Mouse (Mus musculus) left cerebral cortex, adult 2 months (tissue): ENCODE measurements around the gene Lpin2. TPM values are rescaled to one million over a fixed set of nuclear protein-coding genes. Genes with fewer than 3 reads are reported as not detected.

Source experiments
- DNase-seq, 2 experiments: peaks; one replicate each; pipeline ENCODE4 v3.0.0; 2021 to 2022; ENCODE audit warnings: low spot score in 2 of 2, mixed read lengths in 1 of 2; ENCODE audit errors: extremely low spot score in 1 of 2
- H3K27ac ChIP-seq: fragments of 200-600 bp; 2 replicates; pipeline ENCODE4 v1.8.1; 2022
- H3K4me3 ChIP-seq: fragments of 200-600 bp; 2 replicates; pipeline ENCODE4 v1.8.1; 2022
- CTCF ChIP-seq: fragments of 200-600 bp; IDR thresholded peaks from 2 replicates; pipeline ENCODE4 v1.8.1; 2022; ENCODE audit warnings: antibody characterized with exemption, mild to moderate bottlenecking, moderate library complexity
- intact Hi-C: fragments of 180-260 bp; cut with DNase I; formaldehyde crosslinking; loops from one replicate; pipeline ENCODE4 v1.15.1; 2025
- total RNA-seq, 2 experiments: library from RNA; stranded (reverse); gene quantifications; 2 replicates each; pipeline ENCODE4 v1.2.3; 2021

Lpin2 gene
- total RNA-seq, 2 experiments from 2014 or later, result 85.2 to 86.5 TPM

DNA sequence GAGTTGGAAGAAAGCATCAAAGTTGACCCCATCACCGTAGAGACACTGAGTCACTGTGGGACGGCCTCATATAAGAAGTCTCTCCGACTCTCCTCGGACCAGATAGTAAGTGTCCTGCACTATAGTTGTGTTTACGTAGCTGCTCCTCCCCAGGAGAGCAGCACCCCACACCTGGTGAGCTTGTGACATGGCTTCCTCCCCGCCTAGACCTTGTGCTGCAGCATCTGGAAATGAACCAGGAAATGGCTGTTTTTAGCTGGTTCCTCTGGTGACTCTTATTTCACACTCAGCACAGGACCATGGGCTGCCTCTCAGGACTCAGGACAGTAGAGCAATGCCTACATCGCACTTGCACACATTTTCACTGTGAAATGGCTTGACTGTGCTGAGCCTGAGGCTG lies 60.3 kb downstream of the Lpin2 start:
- intact Hi-C loops, result no loop called here
- Histone ChIP-seq H3K27ac (no peak overlapping the region), H3K4me3 (no peak overlapping the region)
- no peak for DNase-seq
- TF ChIP-seq CTCF, result no peak

DNA sequence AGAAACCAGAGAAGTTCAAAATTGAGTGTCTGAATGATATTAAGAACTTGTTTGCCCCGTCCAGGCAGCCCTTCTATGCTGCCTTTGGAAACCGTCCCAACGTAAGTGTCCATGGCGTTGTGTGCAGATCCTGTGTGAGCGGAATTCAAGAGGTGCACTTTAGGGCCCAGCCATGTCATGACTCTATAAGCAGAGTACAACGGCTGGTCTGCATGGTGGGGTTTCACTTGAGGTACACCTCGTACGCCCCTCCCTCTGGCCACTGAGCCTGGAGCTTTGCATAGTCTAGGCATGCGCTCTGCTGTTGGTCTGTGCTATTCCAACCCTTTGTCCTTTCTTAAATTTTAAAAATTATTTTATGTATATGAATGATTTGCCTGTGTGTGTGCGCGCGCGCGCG lies 62.8 kb downstream of the Lpin2 start:
- Histone ChIP-seq H3K27ac (no peak overlapping the region), H3K4me3 (no peak overlapping the region)
- intact Hi-C loops, result no loop called here
- TF ChIP-seq CTCF, result no peak
- no peak for DNase-seq

DNA sequence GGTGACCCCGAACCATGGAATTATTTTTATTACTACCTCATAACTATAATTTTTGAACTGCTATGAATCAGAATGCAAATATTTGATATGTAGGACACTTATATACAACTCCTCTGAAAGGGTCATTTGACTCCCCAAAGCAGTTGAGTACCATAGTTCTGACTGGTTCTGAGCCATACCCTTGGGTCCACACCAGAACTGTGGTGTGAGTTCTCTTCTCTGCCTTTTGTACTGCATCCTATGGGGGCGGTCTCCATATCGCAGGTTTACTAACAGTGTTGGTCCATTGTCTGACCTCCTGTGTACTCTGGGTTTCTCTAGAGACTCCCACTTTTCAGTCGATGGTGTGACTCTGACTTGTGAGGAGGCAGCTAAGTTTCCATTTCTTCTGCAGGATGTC lies 63.7 kb downstream of the Lpin2 start:
- no peak for TF ChIP-seq CTCF

DNA sequence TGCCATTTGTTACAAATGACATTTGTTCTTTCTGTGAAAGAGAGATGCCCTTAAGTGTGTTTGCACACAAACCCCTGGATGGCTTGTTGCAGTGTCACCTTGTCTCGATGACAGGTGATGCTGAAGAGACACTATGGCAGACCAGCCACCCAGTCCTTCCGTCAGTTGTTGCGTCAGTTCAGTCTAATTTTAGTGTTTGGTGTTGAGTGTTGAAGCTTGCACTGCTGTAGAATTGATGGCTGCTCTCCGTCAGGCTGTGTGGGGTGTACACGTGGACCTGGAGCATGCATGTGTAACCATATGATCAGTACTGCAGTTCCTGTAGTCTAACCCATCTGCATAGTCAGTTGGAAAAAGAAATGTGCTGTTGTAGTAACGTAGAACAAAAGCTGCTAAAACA lies 66.6 kb downstream of the Lpin2 start:
- peak overlapping the region; percentile 32; the same call in 1 of the 2 replicates for H3K27ac ChIP-seq
- DNase-seq, result no peak
- intact Hi-C loops, result no loop called here
- TF ChIP-seq CTCF, result no peak
- no peak overlapping the region for H3K4me3 ChIP-seq

More for the DNA sequence above, 63.7 kb downstream of the Lpin2 start:
- intact Hi-C loops, result no loop called here
- DNase-seq, result no peak
- H3K27ac ChIP-seq, result no peak overlapping the region
- H3K4me3 ChIP-seq, result no peak overlapping the region

GRCm38 (mm10) chr17:71250046-71250445 lies 67.7 kb downstream of the Lpin2 start:
- H3K27ac ChIP-seq, result no peak overlapping the region
- intact Hi-C loops, result no loop called here
- no peak for DNase-seq
- TF ChIP-seq CTCF, result no peak
- no peak overlapping the region for H3K4me3 ChIP-seq

DNA sequence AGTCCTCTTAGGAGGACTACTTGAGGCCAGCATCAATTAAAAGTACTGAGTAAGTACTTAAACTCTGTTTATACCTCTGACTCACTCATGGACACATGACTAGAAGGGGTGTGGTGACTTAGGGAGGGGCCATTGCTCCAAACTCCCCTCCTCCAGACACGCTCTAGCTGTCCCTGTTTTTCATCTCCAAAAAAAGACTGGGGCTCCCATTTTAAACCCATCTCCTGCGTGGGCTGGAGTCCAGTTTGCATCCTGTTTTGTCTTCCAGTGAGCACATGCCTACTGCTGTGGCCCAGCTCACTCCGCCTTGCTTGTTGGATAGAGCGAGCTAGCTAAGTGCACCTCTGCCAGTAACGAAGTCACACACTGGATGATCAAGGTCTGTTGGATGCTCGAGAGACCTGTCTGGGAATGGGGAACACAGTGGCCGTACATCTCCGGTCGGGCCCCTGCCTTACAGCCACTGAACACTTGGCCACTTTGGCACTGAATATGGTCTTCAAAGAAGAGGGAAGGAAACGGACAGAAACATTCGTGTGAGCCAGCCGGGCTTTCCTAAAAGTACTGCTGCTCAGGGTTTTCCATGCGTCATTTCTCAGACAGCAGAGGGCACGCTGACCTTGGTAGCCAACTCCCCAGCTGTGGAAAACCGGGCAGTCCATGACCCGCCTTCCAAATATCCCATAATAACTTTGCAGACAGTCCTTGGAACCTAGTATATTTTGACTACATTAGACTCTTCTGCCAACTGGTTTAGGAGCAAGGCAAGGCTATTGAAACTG lies 68.7 kb downstream of the Lpin2 start:
- intact Hi-C loops, result no loop called here
- TF ChIP-seq CTCF, result no peak
- Histone ChIP-seq H3K27ac (peak overlapping the region; percentile 61), H3K4me3 (no peak overlapping the region)
- no peak for DNase-seq

DNA sequence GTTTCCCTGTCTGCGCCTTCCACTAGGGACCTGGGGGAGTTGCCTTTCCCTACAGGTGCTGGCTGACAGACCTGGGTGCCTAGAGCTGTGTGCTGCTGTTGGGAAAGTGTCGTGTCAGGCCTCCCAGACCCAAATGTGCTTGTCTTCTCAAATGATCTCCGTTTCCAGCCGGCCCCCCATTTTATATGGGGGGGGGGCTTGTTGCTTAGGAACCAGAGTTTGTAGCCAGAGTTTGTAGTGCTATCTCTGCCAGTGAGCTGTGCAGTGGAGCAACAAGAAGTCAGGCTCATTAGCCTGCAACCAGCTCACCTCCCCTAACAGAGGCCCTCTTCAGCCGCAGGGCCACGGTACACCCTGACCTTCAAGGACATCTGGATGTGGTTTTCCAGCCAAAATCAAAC lies 69.2 kb downstream of the Lpin2 start:
- DNase-seq, result no peak
- no peak for TF ChIP-seq CTCF
- Histone ChIP-seq H3K27ac (peak overlapping the region; percentile 61), H3K4me3 (no peak overlapping the region)
- intact Hi-C loops, result no loop called here

DNA sequence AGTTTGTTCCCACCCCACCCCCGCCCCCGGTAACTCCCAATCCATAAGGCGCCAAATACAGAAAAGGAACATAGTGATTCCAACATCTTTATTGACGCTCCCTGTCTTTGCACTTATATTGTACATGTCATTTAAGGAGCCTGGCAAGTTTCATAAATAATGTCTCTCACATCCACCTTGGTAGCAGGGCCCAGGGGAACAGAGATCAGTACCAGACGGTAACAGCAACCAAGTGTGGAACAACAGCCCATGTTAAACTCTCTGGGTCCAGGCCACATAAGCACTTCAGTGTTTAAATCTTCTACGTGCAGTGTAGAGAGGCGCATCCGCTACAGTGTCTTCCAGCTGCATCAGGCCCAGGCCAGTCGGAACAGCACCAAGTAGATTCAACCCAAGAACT lies 69.7 kb downstream of the Lpin2 start:
- DNase-seq, result no peak
- Histone ChIP-seq H3K27ac (peak overlapping the region; percentile 38; the same call in 1 of the 2 replicates), H3K4me3 (no peak overlapping the region)
- no peak for TF ChIP-seq CTCF
- intact Hi-C loops, result no loop called here

GRCm38 (mm10) chr17:71253391-71253790 lies 71.0 kb downstream of the Lpin2 start:
- intact Hi-C loops, result no loop called here
- Histone ChIP-seq H3K4me3 (no peak overlapping the region), H3K27ac (no peak overlapping the region)
- DNase-seq, result no peak
- no peak for TF ChIP-seq CTCF

- Histone ChIP-seq H3K4me3 (no peak overlapping the region), H3K27ac (no peak overlapping the region)
- intact Hi-C loops, result no loop called here
- DNase-seq, result no peak
- TF ChIP-seq CTCF, result no peak
These were observed 71.7 kb downstream of the Lpin2 start for GRCm38 (mm10) chr17:71254106-71254505.

DNA sequence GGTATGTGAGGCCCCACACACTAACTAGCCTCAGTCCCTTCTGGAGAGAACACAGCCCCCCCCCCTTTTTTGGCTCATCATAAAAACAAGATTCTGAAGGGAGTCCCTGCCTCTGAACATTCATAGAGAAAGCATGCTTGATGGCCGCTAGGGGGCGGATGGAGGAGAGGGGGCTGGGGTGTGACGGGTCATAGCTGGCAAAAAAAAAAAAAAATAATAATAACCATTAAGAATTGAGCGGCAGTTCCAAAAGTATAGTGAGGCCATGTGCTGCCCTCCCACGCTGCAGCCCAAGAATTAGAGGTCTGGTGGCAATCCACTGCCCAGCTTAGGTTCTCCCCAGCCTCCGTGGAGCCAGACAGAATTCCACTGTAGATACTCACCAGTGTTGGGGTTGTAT lies 72.4 kb downstream of the Lpin2 start:
- intact Hi-C loops, result loop anchor here (5.0 kb wide), 1 partner anchor 53 kb away; no protein-coding TSS in a partner anchor
- DNase-seq, result no peak
- Histone ChIP-seq H3K27ac (no peak overlapping the region), H3K4me3 (no peak overlapping the region)
- peak; percentile 45 for TF ChIP-seq CTCF

- no peak overlapping the region for H3K27ac ChIP-seq
- TF ChIP-seq CTCF, result no peak
- no peak for DNase-seq
- intact Hi-C loops, result loop anchor here (5.0 kb wide), 1 partner anchor 51 kb away; no protein-coding TSS in a partner anchor
- H3K4me3 ChIP-seq, result no peak overlapping the region
These were observed 73.8 kb downstream of the Lpin2 start for GRCm38 (mm10) chr17:71256068-71256615.
